Mouse (Mus musculus): Measurements from ENCODE around the gene Tbc1d17.

Gene Tbc1d17

DNA sequence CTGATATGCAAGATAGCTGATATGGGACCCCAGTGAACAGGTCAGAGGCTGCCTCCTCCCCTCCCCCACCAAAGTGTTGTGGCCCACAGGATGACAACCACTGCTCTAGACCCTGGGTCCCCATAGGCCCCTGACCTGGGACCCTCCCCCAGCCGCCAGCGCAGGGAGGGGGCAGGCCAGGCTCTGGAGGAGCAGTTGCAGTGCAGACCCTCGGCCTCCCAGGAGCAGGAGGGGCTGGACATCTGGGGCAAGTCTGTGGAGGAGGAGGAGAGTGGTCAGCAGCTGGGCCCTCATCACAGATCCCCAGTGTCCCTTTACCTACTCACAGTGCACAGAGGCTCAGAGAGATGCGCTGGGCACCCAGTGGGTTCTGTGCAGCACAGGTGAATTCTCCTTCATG, 58.8 kb downstream of the Tbc1d17 start:
- no peak for DNase-seq (ENCODE audit: extremely low spot score, low spot score)

DNA sequence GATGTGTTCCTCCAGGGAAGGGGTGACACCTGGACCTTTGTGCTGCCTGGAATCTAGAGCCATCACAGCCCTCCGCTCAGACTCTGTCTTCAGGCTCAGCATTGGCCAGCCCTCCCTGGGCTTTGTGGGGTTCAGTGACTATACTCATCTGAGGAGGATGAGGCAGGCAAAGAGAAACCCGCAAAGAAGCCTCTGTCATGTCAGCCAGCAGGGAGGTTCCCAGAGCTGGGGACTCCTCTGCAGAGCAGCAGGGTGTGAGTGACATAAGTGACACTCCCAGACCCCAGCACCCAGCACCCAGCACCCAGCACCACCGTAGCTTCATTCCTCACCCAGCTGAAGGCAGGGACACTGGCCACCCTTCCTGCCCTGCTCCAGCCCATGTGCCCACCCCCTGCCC, 59.3 kb downstream of the Tbc1d17 start:
- DNase-seq (ENCODE audit: extremely low spot score, low spot score) = no peak

Measured in neural tube, embryonic 10.5 days (tissue).